Mouse (Mus musculus): ENCODE measurements around the gene Mrgpra6.

Mrgpra6 gene

DNA sequence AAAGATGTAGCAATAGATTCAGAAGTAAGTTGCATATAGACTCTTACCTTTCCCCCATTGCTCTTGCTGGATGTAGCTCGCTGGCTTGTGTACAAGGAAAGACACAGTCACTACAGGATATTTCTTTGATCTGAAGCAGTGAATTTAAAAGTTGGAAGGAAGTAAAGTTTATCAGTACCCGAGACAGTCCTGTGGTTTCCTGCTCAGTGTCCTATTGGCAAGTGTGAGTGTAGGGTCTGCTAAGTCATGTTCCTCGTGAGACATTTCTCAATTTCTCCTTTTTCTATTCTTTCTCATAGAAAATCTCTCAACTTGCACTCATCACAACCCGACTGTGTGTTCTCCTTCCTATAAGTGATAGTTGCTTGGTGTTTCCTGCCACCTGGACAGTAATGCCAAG, at the start of gene Mrgpra6:
Gene Mrgpra6 (minus strand): TSS at position 91 of the 400 bp plus-strand sequence.
- DNase-seq (ENCODE audit: low read depth, low spot score) = no peak

DNA sequence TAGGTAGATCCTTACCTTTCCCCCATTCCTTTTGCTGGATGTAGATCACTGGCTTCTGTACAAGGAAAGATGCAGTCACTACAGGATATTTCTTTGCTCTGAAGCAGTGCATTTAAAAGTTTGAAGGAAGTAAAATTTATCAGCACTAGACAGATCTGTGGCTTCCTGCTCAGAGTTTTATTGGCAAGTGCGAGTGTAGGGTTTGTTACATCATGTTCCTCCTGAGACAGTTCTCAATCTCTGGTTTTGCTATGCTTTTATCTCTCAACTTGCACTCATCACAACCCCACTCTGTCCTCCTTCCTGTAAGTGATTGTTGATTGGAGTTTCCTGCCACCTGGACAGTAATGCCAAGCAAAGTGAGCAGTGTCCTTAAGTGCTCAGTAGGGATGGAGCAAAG, 48.0 kb upstream of the Mrgpra6 start, which contains the start of gene Mrgpra9:
Gene Mrgpra9 (minus strand): TSS at position 79 of the 400 bp plus-strand sequence.
- DNase-seq (ENCODE audit: low read depth, low spot score) = no peak

DNA sequence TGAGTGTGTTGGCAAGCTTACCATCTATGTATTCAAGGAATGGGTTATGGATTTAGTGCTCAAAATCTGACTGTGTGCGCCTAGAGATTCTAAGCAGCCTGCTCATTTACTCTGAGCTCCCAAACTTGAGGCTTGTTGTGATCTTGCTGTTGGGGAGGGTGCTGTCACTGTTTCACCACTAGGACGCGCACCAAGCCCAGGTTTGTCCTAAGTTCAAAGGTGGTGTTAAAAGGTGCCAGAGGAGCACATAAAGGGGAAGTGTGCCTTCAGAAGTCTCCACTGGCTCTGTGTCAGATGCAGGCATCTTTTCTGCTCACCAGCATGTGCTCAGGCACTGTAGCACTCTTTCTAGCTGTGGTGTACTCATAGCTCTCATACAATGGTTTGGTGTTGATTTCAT, 39.9 kb upstream of the Mrgpra6 start:
- no peak for DNase-seq (ENCODE audit: low read depth, low spot score)

DNA sequence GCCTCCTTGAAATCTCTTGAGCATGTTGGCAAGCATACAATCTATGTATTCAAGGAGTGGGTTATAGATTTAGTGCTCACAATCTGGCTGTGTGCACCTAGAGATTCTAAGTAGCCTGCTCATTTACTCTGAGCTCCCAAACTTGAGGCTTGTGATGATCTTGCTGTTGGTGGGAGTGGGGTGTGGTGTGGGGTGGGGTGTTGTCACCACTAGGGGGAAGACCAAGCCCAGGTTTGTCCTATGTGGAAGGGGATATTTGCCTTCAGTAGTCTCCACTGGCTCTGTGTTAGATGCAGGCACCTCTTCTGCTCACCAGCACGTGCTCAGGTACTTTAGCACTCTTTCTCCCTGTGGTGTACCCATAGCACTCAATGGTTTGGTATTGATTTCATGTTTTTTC, 9.4 kb downstream of the Mrgpra6 start:
- no peak for DNase-seq (ENCODE audit: low read depth, low spot score)

DNA sequence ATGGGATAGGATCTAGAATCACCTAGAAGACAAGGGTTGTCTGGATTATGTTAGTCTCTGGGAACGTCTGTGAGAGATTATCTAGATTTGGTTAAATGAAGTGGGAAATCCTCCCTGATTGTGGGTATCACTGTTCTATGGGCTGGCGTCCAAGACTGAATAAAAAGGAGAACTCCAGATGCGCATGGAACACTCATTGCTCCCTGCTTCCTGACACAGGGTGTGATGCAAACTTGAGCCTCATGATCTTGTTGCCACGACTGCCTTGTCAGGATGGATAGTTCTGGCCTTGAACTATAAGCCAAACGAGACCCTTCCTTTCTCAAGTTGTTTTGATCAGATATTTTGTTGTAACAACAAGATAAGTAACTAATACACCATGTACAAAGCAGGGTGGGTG, 33.9 kb downstream of the Mrgpra6 start:
- no peak for DNase-seq (ENCODE audit: low read depth, low spot score)

DNA sequence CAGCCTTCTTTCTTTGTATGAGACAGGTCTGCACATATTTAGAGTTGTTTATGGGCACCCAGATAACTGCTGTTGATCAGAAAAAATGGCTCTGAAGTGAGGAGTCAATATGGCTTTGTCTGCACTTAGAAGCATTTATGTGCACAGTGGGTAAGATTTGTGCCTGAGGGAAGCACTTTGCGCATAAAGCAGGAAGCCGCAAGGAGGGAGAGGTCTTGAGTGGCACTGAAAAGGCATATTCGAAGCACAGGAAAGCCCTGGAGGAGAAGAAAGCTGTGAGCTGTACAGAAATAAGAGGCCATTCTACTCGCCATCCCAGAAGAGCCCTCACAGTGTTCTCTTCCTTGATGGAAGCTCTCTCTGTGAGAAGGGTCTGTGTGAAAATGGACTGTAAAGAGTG, 39.7 kb downstream of the Mrgpra6 start:
- DNase-seq (ENCODE audit: low read depth, low spot score) = no peak

DNA sequence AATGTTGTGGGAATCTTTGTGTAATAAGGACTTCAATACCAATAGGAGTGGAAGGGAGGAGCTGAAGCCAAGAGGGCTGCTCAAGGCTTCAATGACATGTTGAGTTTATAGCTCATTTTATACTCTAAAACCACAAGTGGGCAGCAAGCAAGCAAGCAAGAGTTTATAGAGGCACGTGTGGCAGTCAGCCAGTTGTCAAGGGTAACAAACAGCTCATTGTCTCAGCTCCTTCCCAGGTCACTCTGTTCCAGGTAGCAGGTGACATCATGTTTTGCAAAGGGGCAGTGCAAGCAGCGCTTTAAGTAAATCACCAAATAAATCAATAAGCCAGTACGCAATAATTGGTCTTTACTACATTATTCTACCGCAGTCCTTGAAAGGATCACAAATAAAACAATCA, 41.5 kb downstream of the Mrgpra6 start:
- peak; percentile 5 for DNase-seq (ENCODE audit: low read depth, low spot score)

DNA sequence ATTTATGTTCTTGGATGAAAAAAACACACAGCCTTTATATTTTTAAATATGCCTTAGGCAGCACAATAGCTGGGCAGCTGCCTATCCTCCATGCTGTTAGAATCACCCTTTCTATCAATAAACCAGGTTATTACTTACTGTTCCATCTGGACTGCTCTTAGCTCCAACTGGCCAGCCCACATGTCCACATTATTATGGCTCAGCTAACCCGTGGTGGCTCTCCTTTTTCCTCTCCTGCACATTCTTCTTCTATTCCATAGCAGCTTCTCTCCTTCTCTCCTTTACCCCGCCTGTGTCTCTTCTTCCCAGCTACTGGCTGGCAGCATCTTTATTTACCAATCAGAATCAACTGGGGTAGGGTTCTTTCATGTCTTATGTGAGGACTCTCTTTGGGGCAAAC, 46.3 kb downstream of the Mrgpra6 start:
- DNase-seq (ENCODE audit: low read depth, low spot score) = no peak

DNA sequence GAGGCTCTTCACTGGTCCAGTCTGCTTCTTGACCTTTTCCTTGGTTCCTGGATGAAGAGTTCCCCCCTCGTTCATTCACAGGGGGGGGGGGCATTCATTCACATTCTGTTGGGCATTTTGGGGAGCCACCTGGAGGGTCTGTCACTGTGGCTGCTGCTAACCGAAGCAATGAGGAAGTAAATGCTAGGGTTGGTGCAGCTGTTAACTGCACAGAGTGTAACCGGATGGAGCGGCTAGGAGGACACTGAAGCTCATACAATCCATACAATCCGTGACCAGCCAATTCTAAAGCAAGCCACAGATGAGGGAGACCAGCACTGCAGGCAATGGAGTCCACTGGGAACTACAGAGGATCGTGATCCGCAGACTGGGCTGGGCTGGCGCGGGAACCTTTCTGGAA, 47.0 kb downstream of the Mrgpra6 start:
- DNase-seq (ENCODE audit: low read depth, low spot score) = no peak

DNA sequence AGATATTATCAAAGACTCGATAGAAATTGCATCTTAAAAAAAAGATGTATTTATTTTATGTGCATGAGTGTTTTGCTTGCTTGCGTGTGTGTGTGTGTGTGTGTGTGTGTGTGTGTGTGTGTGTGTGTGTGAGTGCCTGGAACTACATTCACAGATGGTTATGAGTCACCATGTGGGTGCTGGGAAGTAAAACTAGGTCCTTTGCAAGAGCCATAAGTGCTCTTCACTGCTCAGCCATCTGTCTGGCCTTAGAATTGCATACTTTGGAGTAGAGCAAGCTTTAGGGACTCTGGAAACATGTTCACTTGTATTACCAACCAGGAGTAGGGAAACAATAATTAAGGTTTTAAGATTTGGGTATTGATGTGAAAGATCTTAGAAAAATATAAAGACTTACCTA, 48.9 kb downstream of the Mrgpra6 start:
- no peak for DNase-seq (ENCODE audit: low read depth, low spot score)

DNA sequence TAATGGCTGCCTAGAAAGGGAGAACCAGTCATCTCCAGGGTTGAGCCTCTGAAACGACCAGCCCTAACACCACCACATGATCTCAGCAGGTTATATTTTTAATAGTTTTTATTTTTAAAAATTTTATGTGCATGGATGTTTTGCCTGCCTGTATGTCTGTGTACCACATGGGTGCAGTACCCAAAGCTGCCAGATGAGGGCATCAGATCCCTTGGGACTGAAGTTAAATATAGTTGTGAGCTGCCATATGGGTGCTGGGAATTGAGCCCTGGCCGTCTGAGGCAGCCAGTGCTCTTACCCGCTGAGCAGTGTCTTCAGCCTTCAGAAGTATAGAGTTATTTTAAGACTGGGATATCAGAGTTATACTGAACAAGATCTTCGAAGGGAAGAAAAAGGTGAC, 49.3 kb downstream of the Mrgpra6 start:
- no peak for DNase-seq (ENCODE audit: low read depth, low spot score)

DNA sequence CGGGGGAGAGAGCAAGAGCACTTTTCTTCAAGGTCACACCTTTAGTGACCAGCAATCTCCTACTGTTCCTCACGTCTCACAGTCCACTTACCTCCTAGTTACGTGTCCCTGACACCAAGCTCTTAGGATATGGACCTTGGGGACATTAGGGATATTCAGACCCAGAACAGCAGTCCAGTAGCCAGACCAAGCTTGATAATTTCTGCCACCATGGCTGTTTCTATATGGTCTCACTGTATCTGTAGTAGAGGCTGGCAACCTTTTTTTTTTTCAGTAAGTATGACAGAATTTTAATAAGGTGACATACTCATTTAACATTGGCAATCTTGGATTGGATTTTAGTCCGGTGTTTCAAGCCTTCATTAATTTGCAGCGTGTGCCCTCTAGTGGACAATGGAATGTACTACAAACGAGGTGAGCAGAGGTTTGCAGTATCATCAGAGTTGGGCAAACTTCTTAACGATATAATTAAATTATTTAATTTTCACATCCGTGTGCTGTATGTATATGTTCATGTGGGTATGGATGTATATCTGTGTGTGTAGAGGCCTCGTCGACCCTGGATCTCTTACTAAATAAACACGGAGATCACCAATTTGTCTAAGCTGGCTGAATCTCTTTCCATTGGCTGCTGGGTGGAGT, 54.2 kb downstream of the Mrgpra6 start:
- DNase-seq (ENCODE audit: low read depth, low spot score) = peak; percentile 69

DNA sequence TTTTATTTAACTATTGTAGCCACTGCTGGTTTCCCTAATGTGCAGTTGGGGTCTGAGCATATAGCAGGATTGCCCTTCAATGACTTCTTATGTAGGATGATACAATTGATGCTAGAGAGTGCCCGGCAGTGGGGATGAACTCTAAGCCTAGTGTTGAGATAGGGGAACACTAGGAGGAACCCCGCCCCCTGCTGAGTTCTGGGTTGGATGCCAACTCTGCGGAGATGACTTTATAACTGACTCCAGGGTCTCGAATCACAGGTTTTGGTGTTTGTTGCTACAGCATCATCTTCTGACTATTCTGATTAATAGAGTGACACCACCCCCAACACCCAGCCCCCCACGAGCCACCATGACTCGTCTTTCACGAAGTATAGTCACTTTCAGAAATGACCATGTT, 56.4 kb downstream of the Mrgpra6 start:
- no peak for DNase-seq (ENCODE audit: low read depth, low spot score)

DNA sequence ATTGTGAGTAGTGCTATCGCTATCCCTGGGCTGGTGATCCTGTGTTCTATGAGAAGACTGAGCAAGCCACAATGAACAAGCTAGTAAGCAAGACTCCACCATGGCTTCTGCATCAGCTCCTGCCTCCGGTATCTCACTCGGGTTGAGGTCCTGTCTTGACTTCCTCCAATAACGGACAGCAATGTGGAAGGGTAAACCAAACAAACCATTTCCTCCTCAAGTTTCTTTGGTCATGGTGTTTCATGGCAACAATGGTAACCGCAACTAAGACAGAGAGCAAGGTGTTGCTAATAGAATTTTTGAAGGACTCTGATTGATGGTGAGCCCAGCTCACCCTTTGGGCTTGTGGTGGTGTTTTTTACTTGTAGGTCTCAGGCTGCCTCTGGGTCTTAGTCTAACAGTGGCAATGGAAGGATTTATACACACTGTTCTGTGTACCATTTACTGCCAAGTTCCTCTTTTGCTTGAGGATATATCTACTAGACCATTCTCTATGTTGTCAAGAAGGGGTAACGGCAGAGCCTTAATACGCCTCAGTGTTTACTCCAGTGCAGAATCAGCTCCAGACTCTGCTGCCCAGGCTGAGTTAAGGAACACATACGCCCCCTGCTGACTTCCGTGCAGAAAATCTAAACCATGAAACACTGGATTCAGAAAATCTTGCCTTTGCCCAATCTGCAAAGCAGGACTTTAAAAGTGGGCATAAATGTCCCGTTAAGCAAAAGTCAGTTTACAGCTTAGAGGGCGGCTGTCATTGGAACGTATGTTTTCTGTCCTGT, 58.5 kb downstream of the Mrgpra6 start:
- peak; percentile 55 for DNase-seq (ENCODE audit: low read depth, low spot score)

DNA sequence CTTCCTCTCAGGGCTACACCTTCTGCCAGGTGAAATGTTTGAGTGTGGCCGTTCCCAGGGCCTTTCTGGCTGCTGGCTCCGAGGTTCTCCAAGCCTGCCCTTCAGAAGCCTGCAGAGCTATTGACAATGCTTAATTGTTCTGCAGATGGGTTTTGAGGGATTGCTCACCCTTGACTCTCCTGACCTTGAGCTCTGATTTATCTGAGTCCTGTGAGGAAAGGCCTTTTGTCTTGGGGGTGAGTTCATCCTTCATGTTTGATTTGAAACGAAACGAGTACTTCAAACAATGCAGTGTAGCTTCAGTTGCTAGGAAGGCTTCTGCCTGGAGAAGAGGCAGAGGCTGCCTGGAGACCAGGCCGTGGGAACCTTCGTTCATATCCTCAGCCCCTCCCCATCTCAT, 60.4 kb downstream of the Mrgpra6 start:
- DNase-seq (ENCODE audit: low read depth, low spot score) = no peak

DNA sequence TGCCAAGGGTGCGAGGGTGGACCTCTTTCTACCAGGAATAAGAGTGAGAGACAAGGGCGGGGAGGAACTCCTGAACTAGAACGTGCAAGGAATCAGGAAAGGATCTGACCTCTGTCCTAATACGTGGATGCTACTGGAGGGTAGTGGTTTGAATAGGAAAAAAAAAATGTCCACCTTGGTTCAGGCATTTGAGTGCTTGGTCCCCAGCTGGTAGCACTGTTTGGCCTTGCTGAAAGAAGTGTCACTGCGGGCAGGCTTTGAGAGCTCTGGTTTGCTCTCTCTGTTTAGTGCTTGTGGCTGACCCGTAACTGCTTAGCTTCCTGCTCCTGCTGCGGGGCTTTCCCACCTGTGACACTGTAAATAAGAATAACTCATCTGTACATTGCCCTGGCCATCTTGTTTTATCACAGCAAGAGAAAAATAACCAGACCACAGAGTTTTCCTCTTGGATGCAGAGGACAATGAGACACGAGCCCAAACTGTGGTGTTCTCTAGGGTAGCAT, 64.8 kb downstream of the Mrgpra6 start:
- DNase-seq (ENCODE audit: low read depth, low spot score) = no peak
